Mouse (Mus musculus) cerebellum, adult 2 months (tissue): Measurements from ENCODE around the gene Shisa7.
"Not testable (repeated sequence)": the region's sequence is repeated elsewhere in the genome, so short reads cannot be mapped to it uniquely, and the experiment has no call there.

Source experiments
- CTCF ChIP-seq: fragments of 200-500 bp; IDR thresholded peaks from 2 replicates; pipeline ENCODE4 v1.5.1; 2011; ENCODE audit warnings: low read depth, mild to moderate bottlenecking, control low read depth, low read length, moderate library complexity, borderline replicate concordance; ENCODE audit not compliant: insufficient read depth
- POLR2A ChIP-seq: fragments of 200-500 bp; IDR thresholded peaks from 2 replicates; pipeline ENCODE4 v1.6.1; 2011; ENCODE audit warnings: low read length, control low read depth, borderline replicate concordance; ENCODE audit not compliant: insufficient read depth

GRCm38 (mm10) chr7:4793248-4793647, 51.2 kb downstream of the Shisa7 start:
- TF ChIP-seq POLR2A, CTCF: not testable (repeated sequence)
